Mouse (Mus musculus) hindbrain, embryonic 15.5 days (tissue): ENCODE measurements around the gene Malrd1. TPM values are rescaled to one million over a fixed set of nuclear protein-coding genes. Genes with fewer than 3 reads are reported as not detected.

Source experiments
- ATAC-seq: fragments of 200-750 bp; cut with Nextera tagmentation; 2 replicates; pipeline ENCODE4 v1.8.0; 2017; ENCODE audit warnings: low read depth, moderate number of reproducible peaks, moderate TSS enrichment; ENCODE audit not compliant: low FRiP score
- H3K27ac ChIP-seq: fragments of 300-500 bp; sonication (generic); replicated peaks from 2 replicates; pipeline ENCODE4 v1.5.1; 2015; ENCODE audit warnings: mild to moderate bottlenecking, inconsistent platforms
- H3K27me3 ChIP-seq: fragments of 300-500 bp; sonication (generic); 2 replicates; pipeline ENCODE4 v1.6.1; 2015; ENCODE audit warnings: control low read depth, inconsistent platforms
- H3K36me3 ChIP-seq: fragments of 300-500 bp; sonication (generic); 2 replicates; pipeline ENCODE4 v1.6.1; 2015; ENCODE audit warnings: control low read depth, inconsistent platforms
- H3K4me1 ChIP-seq: fragments of 300-500 bp; sonication (generic); replicated peaks from 2 replicates; pipeline ENCODE4 v1.6.1; 2015; ENCODE audit warnings: control low read depth, inconsistent platforms
- H3K4me2 ChIP-seq: fragments of 300-500 bp; sonication (generic); 2 replicates; pipeline ENCODE4 v1.6.1; 2015; ENCODE audit warnings: moderate library complexity, mild to moderate bottlenecking, inconsistent platforms
- H3K4me3 ChIP-seq: fragments of 300-500 bp; sonication (generic); 2 replicates; pipeline ENCODE4 v1.5.1; 2015; ENCODE audit warnings: mild to moderate bottlenecking, inconsistent platforms
- H3K9ac ChIP-seq: fragments of 300-500 bp; sonication (generic); 2 replicates; pipeline ENCODE4 v1.6.1; 2015; ENCODE audit warnings: inconsistent platforms
- H3K9me3 ChIP-seq: fragments of 300-500 bp; sonication (generic); 2 replicates; pipeline ENCODE4 v1.6.1; 2016; ENCODE audit warnings: control low read depth, inconsistent platforms
- WGBS: fragments of 180-500 bp; shearing (Covaris S2); methylation state at CpG from one replicate; pipeline ENCODE4 v1.1.7; 2015; 5-methylcytosine and 5-hydroxymethylcytosine counted together
- polyA plus RNA-seq: library from polyadenylated mRNA; unstranded; fragments of >200 nt; fragmentation: Nextera tagmentation; extraction: Ambion mirVana; gene quantifications from 2 replicates; pipeline ENCODE4 v1.2.1, GENCODE M21; 2015

Malrd1 gene
- polyA plus RNA-seq, 1 experiment from 2014 or later = 0.08 TPM

GRCm38 (mm10) chr2:16228187-16228832, 702.0 kb downstream of the Malrd1 start:
- 91% methylated on average over 1 of the region's 1 CpGs for WGBS
- Histone ChIP-seq H3K4me1 (no peaks in the 10 kb centered on the region), H3K9ac (no peak overlapping the region), H3K27me3 (no peaks in the 10 kb centered on the region), H3K4me2 (no peak overlapping the region), H3K36me3 (no peaks in the 10 kb centered on the region), H3K27ac (no peak overlapping the region), H3K9me3 (no peaks in the 10 kb centered on the region), H3K4me3 (no peak overlapping the region)
- no peak for ATAC-seq

GRCm38 (mm10) chr2:16240861-16241260, 714.6 kb downstream of the Malrd1 start:
- Histone ChIP-seq H3K27ac (no peak overlapping the region), H3K36me3 (no peaks in the 10 kb centered on the region), H3K9me3 (no peaks in the 10 kb centered on the region), H3K4me2 (no peak overlapping the region), H3K9ac (no peak overlapping the region), H3K4me1 (no peaks in the 10 kb centered on the region), H3K4me3 (no peak overlapping the region), H3K27me3 (no peaks in the 10 kb centered on the region)
- no peak for ATAC-seq
- 88% methylated on average over 1 of the region's 1 CpGs for WGBS

DNA sequence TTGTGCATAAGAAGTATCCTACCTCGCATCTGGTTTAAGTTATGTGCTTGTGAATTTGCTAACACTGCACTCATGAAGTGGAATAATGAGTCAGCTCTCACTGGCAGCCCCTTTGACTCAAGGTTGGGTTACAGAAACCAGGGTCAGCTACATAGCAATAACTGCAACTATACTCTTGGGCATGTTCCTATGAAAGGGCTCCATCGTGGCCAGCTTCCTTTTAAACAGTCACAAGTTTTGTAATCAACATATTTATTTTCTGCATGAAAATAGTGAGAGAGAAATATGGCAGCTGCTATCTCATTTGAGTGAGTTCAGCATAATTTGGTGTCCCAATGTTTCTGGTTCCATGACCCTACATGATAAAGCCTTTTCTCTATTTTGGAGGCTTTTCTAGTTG, 716.8 kb downstream of the Malrd1 start:
- no peak for ATAC-seq
- H3K27me3 ChIP-seq = no peaks in the 10 kb centered on the region
- H3K9ac ChIP-seq = no peak overlapping the region
- H3K4me3 ChIP-seq = no peak overlapping the region
- 82% methylated on average over 2 of the region's 2 CpGs for WGBS
- H3K9me3 ChIP-seq = no peaks in the 10 kb centered on the region
- H3K36me3 ChIP-seq = no peaks in the 10 kb centered on the region
- H3K27ac ChIP-seq = no peak overlapping the region
- H3K4me1 ChIP-seq = no peaks in the 10 kb centered on the region
- no peak overlapping the region for H3K4me2 ChIP-seq

GRCm38 (mm10) chr2:16248861-16249260, 722.6 kb downstream of the Malrd1 start:
- H3K9ac ChIP-seq = no peak overlapping the region
- no peaks in the 10 kb centered on the region for H3K27me3 ChIP-seq
- no peak overlapping the region for H3K4me2 ChIP-seq
- H3K9me3 ChIP-seq = no peaks in the 10 kb centered on the region
- H3K4me1 ChIP-seq = no peaks in the 10 kb centered on the region
- H3K36me3 ChIP-seq = no peaks in the 10 kb centered on the region
- no peak for ATAC-seq
- H3K4me3 ChIP-seq = no peak overlapping the region
- 63% methylated on average over 3 of the region's 3 CpGs for WGBS
- H3K27ac ChIP-seq = no peak overlapping the region

GRCm38 (mm10) chr2:16252274-16252673, 726.0 kb downstream of the Malrd1 start:
- Histone ChIP-seq H3K27ac (no peak overlapping the region), H3K36me3 (no peaks in the 10 kb centered on the region), H3K9ac (no peak overlapping the region), H3K4me3 (no peak overlapping the region), H3K9me3 (no peaks in the 10 kb centered on the region), H3K27me3 (no peaks in the 10 kb centered on the region), H3K4me1 (no peaks in the 10 kb centered on the region), H3K4me2 (no peak overlapping the region)
- ATAC-seq = no peak
- WGBS = 90% methylated on average over 1 of the region's 1 CpGs
